Mouse (Mus musculus) hindlimb bud, embryonic 11.5 days (tissue): ENCODE data around the gene Usp1.
"Not testable (repeated sequence)": the region's sequence is repeated elsewhere in the genome, so short reads cannot be mapped to it uniquely, and the experiment has no call there.

Experiments used
- DNase-seq: peaks from one replicate; pipeline ENCODE4 v3.0.0-alpha.2; 2012; ENCODE audit warnings: low read depth, low spot score; ENCODE audit errors: extremely low spot score

Usp1 gene

DNA sequence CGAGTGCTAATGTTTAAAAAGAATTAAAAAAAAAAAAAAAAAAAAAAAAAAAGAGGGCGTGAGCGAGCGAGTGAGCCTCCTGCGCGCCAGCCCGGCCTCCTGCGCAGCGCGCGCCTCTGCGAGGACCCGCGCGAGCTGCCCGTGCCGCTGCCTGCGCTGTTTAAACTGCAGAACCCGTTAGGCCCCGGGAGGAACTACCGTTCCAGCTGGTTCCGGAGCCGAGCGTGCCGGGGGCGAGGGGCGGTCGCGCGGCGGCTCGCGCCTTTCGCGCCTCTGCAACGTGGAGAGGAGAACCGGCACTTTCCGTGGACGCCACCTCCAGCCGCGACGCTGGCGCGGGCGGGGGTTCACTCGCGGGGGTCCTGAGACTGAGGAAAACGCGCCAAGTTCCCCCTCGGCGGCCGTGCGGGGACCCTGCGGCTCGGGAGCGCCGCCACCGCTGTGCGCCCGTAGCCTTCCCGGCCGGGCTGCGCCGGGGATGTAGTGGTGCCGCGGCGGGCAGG is at the start of gene Usp1:
Gene Usp1, plus strand, starts transcription at position 243 of the 503 bp plus-strand sequence.
- DNase-seq: no peak

GRCm38 (mm10) chr4:98882706-98883105 is 40.9 kb upstream of the Usp1 start:
- no peak for DNase-seq

- DNase-seq: no peak
Measured at GRCm38 (mm10) chr4:98886377-98886776, 37.2 kb upstream of the Usp1 start.

DNA sequence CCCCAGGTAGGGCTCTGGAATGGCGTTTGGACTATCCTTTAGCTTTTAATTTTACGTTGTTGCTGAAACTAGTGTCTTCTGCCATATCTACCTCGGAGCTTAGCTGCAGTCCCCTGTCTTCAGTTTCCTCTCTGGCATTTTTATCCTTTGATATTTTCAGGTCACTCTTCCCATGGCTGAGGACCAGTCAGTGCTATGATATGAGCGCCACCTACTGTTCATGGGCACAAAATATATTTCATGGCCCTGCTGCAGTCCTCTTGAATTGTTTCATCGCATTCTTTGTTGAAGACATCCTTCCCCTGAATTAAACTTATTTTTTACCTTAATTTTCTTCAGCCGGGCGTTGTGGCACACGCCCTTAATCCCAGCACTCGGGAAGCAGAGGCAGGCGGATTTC is 36.5 kb upstream of the Usp1 start:
- DNase-seq: peak; percentile 44

- DNase-seq: no peak
Measured at GRCm38 (mm10) chr4:98910246-98910645, 13.4 kb upstream of the Usp1 start.

DNA sequence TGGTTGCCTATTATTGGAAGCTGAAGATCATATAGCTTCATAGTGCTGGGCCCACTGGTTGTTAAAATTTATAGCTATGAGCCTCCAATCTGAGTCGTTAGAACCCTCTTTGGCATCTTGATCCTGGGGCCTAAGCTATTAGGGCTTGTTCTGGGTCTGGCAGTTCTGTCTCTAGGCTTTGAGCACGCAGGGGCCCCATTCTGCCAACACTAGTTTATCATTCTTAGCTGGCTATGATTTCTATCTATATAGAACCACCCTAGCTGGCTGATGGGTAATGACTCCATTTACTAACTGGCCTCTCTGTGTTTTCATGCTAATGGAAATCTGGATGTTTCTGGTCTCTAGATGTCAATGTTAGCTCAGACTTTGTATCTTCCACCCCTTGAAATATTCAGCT is 5.9 kb upstream of the Usp1 start:
- no peak for DNase-seq

- no peak for DNase-seq
Measured at GRCm38 (mm10) chr4:98918204-98918603, 5.4 kb upstream of the Usp1 start.

DNA sequence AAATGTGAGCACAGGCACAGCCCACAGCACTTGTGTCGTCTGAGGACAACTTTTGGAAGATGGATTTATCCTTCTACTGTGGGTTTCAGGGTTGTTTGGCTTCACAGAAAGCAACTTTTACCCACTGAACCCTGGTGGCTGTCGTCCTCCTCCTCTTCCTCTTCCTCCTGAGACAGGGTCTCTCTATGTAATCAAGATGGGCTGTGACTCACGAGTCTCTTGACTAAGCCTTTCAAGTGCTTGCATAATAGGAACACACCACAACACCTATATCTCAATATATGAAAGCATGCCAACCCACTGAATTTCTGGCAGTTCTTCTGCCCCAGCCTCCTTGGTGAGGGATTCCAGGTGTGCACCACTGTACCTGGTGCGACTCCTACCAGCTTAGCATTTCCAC is 2.7 kb upstream of the Usp1 start:
- no peak for DNase-seq

DNA sequence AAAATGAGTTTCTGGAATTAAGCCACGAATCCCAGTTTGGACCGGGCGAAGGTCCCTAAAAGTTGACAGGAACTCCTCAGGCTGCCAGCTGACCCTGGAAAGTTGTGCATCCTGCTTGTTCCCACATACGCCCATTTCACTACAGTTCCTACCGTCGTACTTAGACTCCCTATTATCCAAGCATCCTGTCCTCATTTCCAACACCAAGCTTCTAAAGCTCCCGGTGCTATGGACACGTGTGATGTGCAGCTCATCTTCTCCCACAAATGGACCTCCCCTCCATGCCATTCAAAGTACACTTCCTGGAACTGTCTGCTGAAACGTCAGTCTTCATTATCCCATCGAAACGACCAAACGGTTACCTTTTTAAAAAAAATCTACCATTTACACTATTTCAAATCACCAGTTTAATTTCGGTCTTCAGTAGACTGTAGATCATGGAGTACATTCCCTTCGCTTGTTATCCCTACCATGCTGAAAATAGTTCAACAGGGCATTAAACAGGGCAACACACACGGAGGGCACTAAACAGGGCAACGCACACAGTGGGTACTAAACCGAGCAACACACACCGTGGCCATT is 1.5 kb upstream of the Usp1 start:
- DNase-seq: no peak

DNA sequence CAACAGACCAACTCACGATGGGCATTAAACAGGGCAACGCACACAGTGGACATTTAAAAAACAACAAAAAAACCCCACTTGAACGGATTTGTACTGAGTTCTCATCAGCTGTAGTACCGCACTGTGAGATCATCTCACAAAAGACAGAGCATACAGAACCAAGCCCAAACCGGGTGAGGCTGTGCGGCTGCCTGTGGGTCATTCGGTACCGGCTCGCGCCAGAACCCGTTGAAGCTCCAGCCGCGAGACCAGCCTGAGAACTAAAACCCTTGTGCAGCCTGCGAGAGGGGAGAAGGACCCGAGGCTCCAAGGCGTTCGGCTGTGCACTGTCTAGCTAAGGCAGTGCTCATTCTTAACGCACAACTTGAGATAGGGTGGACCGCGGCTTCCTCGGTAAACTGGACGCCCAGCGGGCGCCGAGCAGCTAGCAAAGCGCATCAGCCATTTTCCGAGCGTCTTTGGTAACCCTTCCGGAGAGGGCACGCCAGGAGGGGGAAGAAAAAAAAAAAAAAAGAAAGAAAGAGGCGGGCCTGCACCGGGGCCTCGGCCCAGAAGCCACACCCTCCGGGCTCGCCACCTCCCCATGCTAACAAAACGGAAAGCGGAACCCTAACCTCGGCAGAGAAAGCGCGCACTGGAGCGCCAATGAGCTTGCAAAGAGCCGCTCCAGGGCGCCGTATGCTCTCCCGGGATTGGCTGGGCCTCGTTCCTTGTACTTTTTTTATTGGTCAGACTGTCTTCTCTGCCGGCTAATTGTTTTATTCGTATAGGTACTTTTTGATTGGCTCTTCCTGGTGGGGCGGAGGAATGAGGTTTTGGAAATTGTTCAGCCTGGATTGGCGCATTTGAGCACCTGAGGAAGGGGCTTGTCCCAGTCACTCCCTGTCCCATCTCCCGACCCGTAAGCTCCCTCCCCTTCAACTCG is 705 bp upstream of the Usp1 start:
- peak; percentile 98 for DNase-seq

- DNase-seq: no peak
Measured at GRCm38 (mm10) chr4:98924071-98924905, 678 bp downstream of the Usp1 start.

- no peak for DNase-seq
Measured at GRCm38 (mm10) chr4:98924906-98925178, 1.2 kb downstream of the Usp1 start.

- DNase-seq: no peak
Measured at GRCm38 (mm10) chr4:98925250-98925781, 1.7 kb downstream of the Usp1 start.

DNA sequence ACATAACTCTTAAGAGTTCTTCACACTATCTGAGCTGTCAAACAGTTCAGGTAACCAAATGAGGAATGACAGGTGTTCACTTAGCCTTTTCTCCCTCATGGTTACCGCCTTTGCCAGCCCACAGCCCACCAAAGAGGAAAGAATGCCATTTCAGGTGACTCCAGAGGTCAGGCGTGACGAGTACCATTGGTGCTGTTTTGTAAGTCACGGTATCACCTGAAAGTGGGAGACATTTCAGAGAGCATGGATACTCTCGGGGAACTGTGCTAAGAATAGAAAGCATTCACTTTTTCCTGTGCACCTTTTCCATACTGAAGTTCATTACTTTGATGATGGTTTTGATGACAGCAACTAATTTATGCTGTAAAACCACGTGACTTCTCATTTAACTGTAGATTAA is 12.4 kb downstream of the Usp1 start:
- no peak for DNase-seq

DNA sequence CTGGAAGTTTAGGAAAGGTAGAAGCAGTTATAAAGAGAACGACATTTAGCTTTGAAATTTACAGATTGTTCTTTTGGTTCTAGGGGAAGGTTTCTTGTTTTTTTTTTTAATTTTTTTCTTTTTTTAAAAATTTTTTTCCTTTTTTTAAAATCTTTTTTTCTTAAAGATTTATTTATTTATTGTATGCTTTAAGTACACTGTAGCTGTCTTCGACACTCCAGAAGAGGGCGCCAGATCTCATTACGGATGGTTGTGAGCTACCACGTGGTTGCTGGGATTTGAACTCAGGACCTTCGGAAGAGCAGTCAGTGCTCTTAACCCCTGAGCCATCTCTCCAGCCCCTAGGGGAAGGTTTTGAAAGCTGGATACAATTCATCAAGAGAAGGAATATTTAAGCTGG is 14.6 kb downstream of the Usp1 start:
- DNase-seq: not testable (repeated sequence)

DNA sequence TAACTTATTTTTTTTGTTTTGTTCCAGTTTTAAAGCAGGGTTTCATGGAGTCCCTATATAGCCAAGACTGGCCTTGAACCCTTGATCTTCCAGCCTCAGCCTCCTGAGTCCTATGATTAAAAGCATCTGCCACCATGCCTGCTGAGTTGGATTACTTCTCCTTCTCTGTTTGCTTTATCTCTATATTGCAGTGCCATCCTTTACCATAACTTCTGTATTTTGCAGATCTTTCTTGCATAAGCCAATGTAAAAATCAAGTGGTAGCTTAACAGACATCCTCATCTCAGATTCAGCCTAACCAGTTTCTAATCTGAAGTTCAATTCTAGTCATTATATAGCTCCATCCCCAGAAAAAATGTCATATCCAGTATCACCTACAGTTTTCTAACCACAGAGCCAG is 27.0 kb downstream of the Usp1 start:
- no peak for DNase-seq

DNA sequence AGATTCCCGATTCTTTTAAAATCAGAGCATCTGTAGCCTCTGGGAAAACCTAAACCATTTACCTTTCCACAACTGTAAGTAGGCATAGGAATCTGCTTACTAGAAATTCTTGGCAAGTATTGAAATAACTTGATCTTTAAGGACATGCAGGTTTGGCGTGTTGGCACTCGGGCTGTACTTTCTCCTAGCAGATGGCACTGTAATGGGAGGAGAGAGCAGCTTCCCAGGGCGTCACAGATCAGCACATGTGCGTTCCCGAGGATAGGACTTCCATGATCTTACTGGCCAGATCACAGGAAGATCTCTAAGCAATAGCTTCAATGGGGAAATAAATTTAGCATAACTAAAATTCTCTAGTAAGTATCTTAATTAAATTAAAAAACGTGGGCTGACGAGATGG is 32.4 kb downstream of the Usp1 start:
- no peak for DNase-seq

DNA sequence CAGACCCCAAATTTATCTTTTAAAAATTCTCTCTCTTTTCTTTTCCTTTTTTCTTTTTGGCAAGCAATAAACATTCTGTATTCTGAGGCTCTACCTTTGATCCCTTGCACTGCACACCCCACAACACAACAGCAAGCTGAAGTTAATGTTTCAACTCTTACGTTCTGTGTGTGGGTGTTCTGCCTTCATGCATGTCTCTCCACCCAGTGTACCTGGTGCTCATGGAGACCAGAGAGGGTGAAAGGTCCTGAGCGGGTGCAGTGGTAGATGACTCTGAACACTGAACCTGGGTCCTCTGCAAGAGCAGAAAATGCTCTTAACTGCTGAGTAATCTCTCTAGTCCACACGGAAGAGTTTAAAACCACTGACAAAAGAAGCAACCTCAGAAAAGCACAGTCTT is 36.6 kb downstream of the Usp1 start:
- DNase-seq: no peak

DNA sequence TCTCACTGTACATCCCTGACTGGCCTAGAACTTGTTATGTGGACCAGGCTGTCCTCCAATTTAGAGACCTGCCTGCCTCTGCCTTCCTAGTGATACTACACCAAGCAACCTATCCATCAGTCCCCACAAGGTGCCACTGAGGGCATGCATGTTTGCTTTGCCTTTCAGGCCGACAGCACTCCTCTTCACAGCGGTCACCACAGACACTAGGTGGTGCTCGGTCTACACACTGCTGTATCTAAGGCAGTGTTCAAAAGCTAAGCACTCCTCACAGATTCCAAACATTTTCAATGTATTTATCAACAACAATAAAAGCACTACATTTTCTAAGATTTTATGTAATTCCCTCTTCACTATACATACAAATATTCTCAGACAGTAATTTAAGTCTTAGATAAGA is 46.3 kb downstream of the Usp1 start:
- no peak for DNase-seq

GRCm38 (mm10) chr4:98975741-98976140 is 52.1 kb downstream of the Usp1 start:
- no peak for DNase-seq

DNA sequence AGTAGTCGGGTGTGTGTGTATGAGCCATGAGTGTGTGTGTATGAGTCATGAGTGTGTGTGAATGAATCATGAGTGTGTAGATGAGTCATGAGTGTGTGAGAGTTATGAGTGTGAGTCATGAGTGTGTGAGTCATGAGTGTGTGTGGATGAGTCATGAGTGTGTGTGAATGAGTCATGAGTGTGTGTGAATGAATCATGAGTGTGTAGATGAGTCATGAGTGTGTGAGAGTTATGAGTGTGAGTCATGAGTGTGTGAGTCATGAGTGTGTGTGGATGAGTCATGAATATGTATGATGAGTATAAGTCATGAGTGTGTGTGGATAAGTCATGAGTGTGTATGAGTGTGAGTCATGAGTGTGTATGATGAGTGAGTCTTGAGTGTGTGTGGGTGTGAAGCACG is 54.7 kb downstream of the Usp1 start:
- not testable (repeated sequence) for DNase-seq
